Mouse (Mus musculus): ENCODE measurements at regions not wholly inside any gene's neighbourhood (a gene's known extent, or its start where the extent isn't known, plus 50 kb on each side); places are given as distances from the start of the nearest gene placed in this dataset.

DNA sequence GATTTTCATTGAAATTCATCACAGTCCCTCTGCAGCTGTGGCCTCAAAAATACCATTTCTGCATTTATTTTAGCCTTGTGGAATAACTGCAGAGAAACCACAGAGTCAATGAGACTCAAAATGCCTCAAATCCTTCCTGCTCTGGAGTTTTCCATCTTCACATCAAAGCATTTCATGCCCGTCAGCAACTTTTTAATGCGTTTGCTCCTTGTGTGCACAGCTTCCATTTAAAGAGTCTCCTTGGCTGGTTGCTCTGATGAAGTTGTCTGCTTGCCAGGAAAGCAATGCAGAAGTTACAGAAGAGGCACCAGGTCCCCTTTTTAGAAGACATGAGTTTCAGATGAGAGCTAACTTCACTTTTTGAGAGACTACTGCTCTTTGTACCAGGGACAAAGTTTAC is 142.7 kb downstream of the Ahr start:
- TF ChIP-seq CTCF (IDR thresholded peaks at IDR 0.05; ENCODE audit: low read depth, low read length) (no peak), POLR2A (IDR thresholded peaks at IDR 0.05; ENCODE audit: borderline replicate concordance, low read depth, low read length) (no peak)
